Mouse (Mus musculus) thymus, adult 2 months (tissue): ENCODE results near the gene Slc11a2.

Experiments
- CTCF ChIP-seq: fragments of 200-500 bp; IDR thresholded peaks from 2 replicates; pipeline ENCODE4 v1.5.1; 2012; ENCODE audit warnings: mild to moderate bottlenecking, control low read depth, low read length, moderate library complexity, borderline replicate concordance; ENCODE audit not compliant: control insufficient read depth, poor library complexity, insufficient read depth; ENCODE audit errors: extremely low read depth
- POLR2A ChIP-seq: fragments of 200-500 bp; IDR thresholded peaks from 2 replicates; pipeline ENCODE4 v1.6.1; 2012; ENCODE audit warnings: mild to moderate bottlenecking, low read length, control low read depth, moderate library complexity; ENCODE audit not compliant: control insufficient read depth, poor library complexity, insufficient read depth; ENCODE audit errors: extremely low read depth

GRCm38 (mm10) chr15:100458055-100458454 lies 33.2 kb upstream of the Slc11a2 start:
- TF ChIP-seq CTCF (no peak), POLR2A (no peak)
